Mouse (Mus musculus) T-helper 17 cell (primary cell): ENCODE results near the gene Eef1akmt3.

Experiments
- in situ Hi-C, 2 experiments: fragments of 300-600 bp; cut with MboI, MseI; formaldehyde crosslinking; loops; 1 replicate in 1 of 2; 2 replicates in 1 of 2; pipeline ENCODE4 v1.15.1; 2025; ENCODE audit warnings: high pct_unique_total_duplicates in 2 of 2

Gene Eef1akmt3

GRCm38 (mm10) chr10:127002765-127003164, 38.5 kb downstream of the Eef1akmt3 start:
- in situ Hi-C loops, result no loop called here

- in situ Hi-C loops, result no loop called here
These were observed 39.3 kb downstream of the Eef1akmt3 start for GRCm38 (mm10) chr10:127002056-127002455.

GRCm38 (mm10) chr10:127001297-127001696, 40.0 kb downstream of the Eef1akmt3 start:
- in situ Hi-C loops, result no loop called here

- in situ Hi-C loops, result no loop called here
These were observed 40.8 kb downstream of the Eef1akmt3 start, which contains the start of gene Avil for GRCm38 (mm10) chr10:127000529-127000928. Avil (plus strand) TSS chr10:127000709.

- in situ Hi-C loops, result no loop called here
These were observed 43.8 kb downstream of the Eef1akmt3 start for GRCm38 (mm10) chr10:126997340-126998113.

- in situ Hi-C loops, result loop anchor here in 1 of 2 experiments (5.0 kb wide), 1 partner anchor 76 kb away; no protein-coding TSS in a partner anchor
These were observed 47.7 kb downstream of the Eef1akmt3 start for GRCm38 (mm10) chr10:126993621-126994020.

GRCm38 (mm10) chr10:126991676-126992075, 49.6 kb downstream of the Eef1akmt3 start:
- in situ Hi-C loops, result loop anchor here in 1 of 2 experiments (5.0 kb wide), 1 partner anchor 74 kb away; no protein-coding TSS in a partner anchor

- in situ Hi-C loops, result loop anchor here in 1 of 2 experiments (5.0 kb wide), 1 partner anchor 73 kb away; no protein-coding TSS in a partner anchor
These were observed 50.8 kb downstream of the Eef1akmt3 start for GRCm38 (mm10) chr10:126990313-126991056.

- in situ Hi-C loops, result no loop called here
These were observed 52.7 kb downstream of the Eef1akmt3 start for GRCm38 (mm10) chr10:126988513-126989165.

- in situ Hi-C loops, result no loop called here
These were observed 53.9 kb downstream of the Eef1akmt3 start for GRCm38 (mm10) chr10:126987183-126988118.

- in situ Hi-C loops, result no loop called here
These were observed 54.8 kb downstream of the Eef1akmt3 start for GRCm38 (mm10) chr10:126986541-126986961.

- in situ Hi-C loops, result no loop called here
These were observed 55.7 kb downstream of the Eef1akmt3 start for GRCm38 (mm10) chr10:126985579-126985978.

- in situ Hi-C loops, result no loop called here
These were observed 56.2 kb downstream of the Eef1akmt3 start for GRCm38 (mm10) chr10:126985127-126985526.

GRCm38 (mm10) chr10:126984189-126985004, 56.9 kb downstream of the Eef1akmt3 start:
- in situ Hi-C loops, result loop anchor here in 1 of 2 experiments (5.0 kb wide), 2 partner anchors 48 to 57 kb away; partner anchors contain the start of gene Tsfm

GRCm38 (mm10) chr10:126983193-126983725, 58.1 kb downstream of the Eef1akmt3 start:
- in situ Hi-C loops, result loop anchor here in 1 of 2 experiments (5.0 kb wide), 2 partner anchors 49 to 56 kb away; partner anchors contain the start of gene Tsfm

GRCm38 (mm10) chr10:126981746-126982145, 59.6 kb downstream of the Eef1akmt3 start:
- in situ Hi-C loops, result loop anchor here in 1 of 2 experiments (5.0 kb wide), 2 partner anchors 51 to 54 kb away; partner anchors contain the start of gene Tsfm
